Mouse (Mus musculus): ENCODE measurements at regions not wholly inside any gene's neighbourhood (a gene's known extent, or its start where the extent isn't known, plus 50 kb on each side); places are given as distances from the start of the nearest gene placed in this dataset.

DNA sequence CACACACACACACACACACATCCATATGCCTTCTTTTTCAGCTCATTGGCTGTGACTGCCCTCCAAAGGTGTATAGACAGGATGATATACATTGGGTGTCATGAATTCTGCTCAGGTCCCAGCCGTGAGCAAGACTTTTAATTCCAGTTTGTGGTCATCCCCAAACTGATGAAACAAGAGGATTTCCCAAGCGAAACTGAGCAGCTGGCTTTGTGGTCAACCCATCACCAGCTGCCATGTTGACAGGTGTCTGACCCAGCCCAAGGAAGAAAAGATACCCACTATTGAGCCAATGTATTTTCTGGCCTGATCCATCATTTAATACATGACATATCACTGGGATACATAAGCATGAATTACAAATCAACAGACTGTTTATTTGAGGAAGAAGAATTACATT lies 228.8 kb upstream of the Thbs1 start:
- no peak overlapping the region for H3K4me2 ChIP-seq (replicated peaks; ENCODE audit: low read depth, low read length)
- ATAC-seq (ENCODE audit: low FRiP score) (no peak), DNase-seq (ENCODE audit: low spot score) (no peak)
- no peaks in the 10 kb centered on the region for H3K27me3 ChIP-seq (ENCODE audit: control insufficient read depth, insufficient read depth, low read length)
- no peaks in the 10 kb centered on the region for H3K4me1 ChIP-seq (replicated peaks; ENCODE audit: control insufficient read depth, insufficient read depth, low read length)
- 88% methylated on average over 2 of the region's 2 CpGs for WGBS
- no peak overlapping the region for H3K4me3 ChIP-seq (ENCODE audit: low read depth, low read length)
- H3K9me3 ChIP-seq (ENCODE audit: control insufficient read depth, low read length): no peaks in the 10 kb centered on the region
- H3K36me3 ChIP-seq (ENCODE audit: control insufficient read depth, insufficient read depth, low read length): no peaks in the 10 kb centered on the region
- H3K27ac ChIP-seq (ENCODE audit: low read depth, low read length): no peak overlapping the region
- H3K9ac ChIP-seq (ENCODE audit: low read depth, low read length): no peak overlapping the region

DNA sequence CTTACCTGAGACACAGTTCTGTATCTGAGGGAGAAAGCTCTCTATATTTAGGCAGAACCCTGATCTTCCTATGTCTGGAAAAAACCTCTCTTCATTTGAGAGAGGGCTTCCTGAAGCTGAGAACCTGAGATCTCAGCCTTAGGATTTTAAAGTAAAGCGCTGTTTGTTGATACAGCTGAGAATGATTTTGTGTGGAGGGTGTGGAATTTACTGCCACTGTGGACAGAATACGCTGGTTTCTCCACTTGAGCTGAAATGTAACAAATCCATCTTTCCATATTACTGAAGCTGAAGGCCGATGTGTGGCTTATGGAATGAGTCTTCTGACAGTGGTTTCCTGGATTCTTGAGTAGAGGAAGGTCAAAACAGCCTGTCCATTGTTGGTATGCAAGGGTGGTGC lies 225.2 kb upstream of the Thbs1 start:
- ATAC-seq (ENCODE audit: low FRiP score): no peak
- no peak overlapping the region for H3K9ac ChIP-seq (ENCODE audit: low read depth, low read length)
- no peaks in the 10 kb centered on the region for H3K36me3 ChIP-seq (ENCODE audit: control insufficient read depth, insufficient read depth, low read length)
- no peak overlapping the region for H3K4me2 ChIP-seq (replicated peaks; ENCODE audit: low read depth, low read length)
- no peaks in the 10 kb centered on the region for H3K27me3 ChIP-seq (ENCODE audit: control insufficient read depth, insufficient read depth, low read length)
- no peaks in the 10 kb centered on the region for H3K9me3 ChIP-seq (ENCODE audit: control insufficient read depth, low read length)
- no peak for DNase-seq (ENCODE audit: low spot score)
- H3K4me3 ChIP-seq (ENCODE audit: low read depth, low read length): no peak overlapping the region
- H3K4me1 ChIP-seq (replicated peaks; ENCODE audit: control insufficient read depth, insufficient read depth, low read length): no peaks in the 10 kb centered on the region
- no peak overlapping the region for H3K27ac ChIP-seq (ENCODE audit: low read depth, low read length)
- 63% methylated on average over 3 of the region's 3 CpGs for WGBS

DNA sequence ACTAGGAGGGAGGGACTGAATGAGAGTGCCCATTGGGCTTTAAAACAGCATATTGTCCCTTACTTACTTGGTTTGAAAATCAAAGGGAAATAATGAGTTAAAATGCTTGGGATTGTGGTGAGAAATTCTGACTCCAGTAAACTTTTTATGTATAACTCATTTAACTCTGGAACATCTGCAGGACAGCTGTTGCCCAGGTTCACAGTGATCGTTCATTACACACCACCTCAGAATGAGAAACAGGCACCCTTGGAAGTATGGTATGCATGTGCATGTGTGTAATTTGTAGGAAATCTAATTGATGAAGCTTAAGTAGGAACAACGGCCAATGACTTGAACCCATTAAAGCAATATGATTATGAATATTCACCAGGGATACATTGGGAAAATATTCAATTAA lies 210.4 kb upstream of the Thbs1 start:
- DNase-seq (ENCODE audit: low spot score) (no peak), ATAC-seq (ENCODE audit: low FRiP score) (no peak)
- Histone ChIP-seq H3K4me1 (replicated peaks; ENCODE audit: control insufficient read depth, insufficient read depth, low read length) (no peaks in the 10 kb centered on the region), H3K36me3 (ENCODE audit: control insufficient read depth, insufficient read depth, low read length) (no peaks in the 10 kb centered on the region), H3K27me3 (ENCODE audit: control insufficient read depth, insufficient read depth, low read length) (no peaks in the 10 kb centered on the region), H3K4me2 (replicated peaks; ENCODE audit: low read depth, low read length) (no peak overlapping the region), H3K9ac (ENCODE audit: low read depth, low read length) (no peak overlapping the region), H3K27ac (ENCODE audit: low read depth, low read length) (no peak overlapping the region), H3K4me3 (ENCODE audit: low read depth, low read length) (no peak overlapping the region), H3K9me3 (ENCODE audit: control insufficient read depth, low read length) (no peaks in the 10 kb centered on the region)
- WGBS: 73% methylated on average over 2 of the region's 2 CpGs

DNA sequence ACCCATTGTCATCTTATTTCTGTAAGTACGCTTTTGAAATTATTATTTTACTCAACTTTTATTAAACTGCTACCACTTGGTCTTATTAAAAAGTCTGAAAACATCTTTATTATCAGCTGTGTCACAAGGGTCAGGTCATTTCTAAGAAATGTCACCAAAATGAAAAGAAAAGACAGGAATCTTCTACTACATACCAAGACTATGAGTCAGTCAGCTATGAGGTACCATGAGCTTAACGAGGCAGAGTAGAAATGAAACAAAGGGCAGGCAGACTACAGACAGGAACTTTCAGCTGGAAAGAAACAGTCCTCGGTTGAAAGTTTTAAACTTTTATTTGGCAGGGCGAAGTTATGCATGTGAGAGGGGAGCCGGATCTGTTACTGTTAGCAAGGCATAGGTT lies 208.8 kb upstream of the Thbs1 start:
- H3K9ac ChIP-seq (ENCODE audit: low read depth, low read length): no peak overlapping the region
- DNase-seq (ENCODE audit: low spot score): no peak
- no peak for ATAC-seq (ENCODE audit: low FRiP score)
- no peak overlapping the region for H3K27ac ChIP-seq (ENCODE audit: low read depth, low read length)
- WGBS: 87% methylated on average over 5 of the region's 5 CpGs
- H3K4me3 ChIP-seq (ENCODE audit: low read depth, low read length): no peak overlapping the region
- H3K27me3 ChIP-seq (ENCODE audit: control insufficient read depth, insufficient read depth, low read length): no peaks in the 10 kb centered on the region
- H3K4me1 ChIP-seq (replicated peaks; ENCODE audit: control insufficient read depth, insufficient read depth, low read length): no peaks in the 10 kb centered on the region
- no peaks in the 10 kb centered on the region for H3K9me3 ChIP-seq (ENCODE audit: control insufficient read depth, low read length)
- no peaks in the 10 kb centered on the region for H3K36me3 ChIP-seq (ENCODE audit: control insufficient read depth, insufficient read depth, low read length)
- no peak overlapping the region for H3K4me2 ChIP-seq (replicated peaks; ENCODE audit: low read depth, low read length)

DNA sequence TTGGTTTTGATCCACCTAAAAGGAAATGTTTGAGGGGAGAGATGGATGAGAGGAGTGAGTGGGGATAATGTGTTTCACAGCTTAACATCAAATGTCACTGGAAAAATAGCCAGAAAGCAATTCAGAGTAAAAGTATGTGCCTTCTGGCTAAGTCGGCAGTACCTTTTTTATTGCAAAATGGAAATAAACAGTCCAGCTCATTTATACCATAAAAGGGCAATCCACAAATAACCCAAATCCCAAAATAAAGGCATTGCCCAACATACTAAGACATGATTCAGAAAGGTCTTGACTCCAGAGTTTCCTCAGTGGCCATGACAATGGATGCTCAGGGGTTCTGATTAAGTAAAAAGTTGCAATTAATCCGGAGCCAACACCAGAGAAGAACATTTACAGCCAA lies 208.0 kb upstream of the Thbs1 start:
- WGBS: 88% methylated on average over 2 of the region's 2 CpGs
- H3K9ac ChIP-seq (ENCODE audit: low read depth, low read length): no peak overlapping the region
- ATAC-seq (ENCODE audit: low FRiP score) (no peak), DNase-seq (ENCODE audit: low spot score) (no peak)
- no peaks in the 10 kb centered on the region for H3K4me1 ChIP-seq (replicated peaks; ENCODE audit: control insufficient read depth, insufficient read depth, low read length)
- no peaks in the 10 kb centered on the region for H3K9me3 ChIP-seq (ENCODE audit: control insufficient read depth, low read length)
- H3K27me3 ChIP-seq (ENCODE audit: control insufficient read depth, insufficient read depth, low read length): no peaks in the 10 kb centered on the region
- no peak overlapping the region for H3K4me3 ChIP-seq (ENCODE audit: low read depth, low read length)
- H3K36me3 ChIP-seq (ENCODE audit: control insufficient read depth, insufficient read depth, low read length): no peaks in the 10 kb centered on the region
- H3K27ac ChIP-seq (ENCODE audit: low read depth, low read length): no peak overlapping the region
- H3K4me2 ChIP-seq (replicated peaks; ENCODE audit: low read depth, low read length): no peak overlapping the region

DNA sequence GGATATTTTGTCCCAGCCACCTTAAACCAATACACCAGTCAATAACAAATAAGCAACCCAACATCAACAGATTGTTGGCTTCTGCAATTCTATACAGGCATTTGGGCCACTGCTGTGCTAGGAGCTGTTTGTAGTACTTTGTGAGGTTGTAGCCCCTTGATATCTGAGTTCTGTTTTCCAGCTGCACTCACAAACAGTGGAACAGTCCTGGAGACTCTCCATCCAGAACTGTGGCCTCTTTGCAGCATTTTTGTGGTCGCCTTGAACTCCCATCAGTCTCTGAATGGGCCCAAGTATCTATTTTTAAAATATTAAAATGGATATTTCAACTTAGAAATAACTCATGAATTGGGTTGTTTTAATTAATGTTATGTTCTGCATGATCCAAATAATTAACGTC lies 205.2 kb upstream of the Thbs1 start:
- no peak overlapping the region for H3K4me3 ChIP-seq (ENCODE audit: low read depth, low read length)
- H3K9me3 ChIP-seq (ENCODE audit: control insufficient read depth, low read length): no peaks in the 10 kb centered on the region
- 93% methylated on average over 2 of the region's 2 CpGs for WGBS
- no peak overlapping the region for H3K4me2 ChIP-seq (replicated peaks; ENCODE audit: low read depth, low read length)
- no peaks in the 10 kb centered on the region for H3K27me3 ChIP-seq (ENCODE audit: control insufficient read depth, insufficient read depth, low read length)
- DNase-seq (ENCODE audit: low spot score) (no peak), ATAC-seq (ENCODE audit: low FRiP score) (no peak)
- H3K9ac ChIP-seq (ENCODE audit: low read depth, low read length): no peak overlapping the region
- no peak overlapping the region for H3K27ac ChIP-seq (ENCODE audit: low read depth, low read length)
- no peaks in the 10 kb centered on the region for H3K36me3 ChIP-seq (ENCODE audit: control insufficient read depth, insufficient read depth, low read length)
- no peaks in the 10 kb centered on the region for H3K4me1 ChIP-seq (replicated peaks; ENCODE audit: control insufficient read depth, insufficient read depth, low read length)

DNA sequence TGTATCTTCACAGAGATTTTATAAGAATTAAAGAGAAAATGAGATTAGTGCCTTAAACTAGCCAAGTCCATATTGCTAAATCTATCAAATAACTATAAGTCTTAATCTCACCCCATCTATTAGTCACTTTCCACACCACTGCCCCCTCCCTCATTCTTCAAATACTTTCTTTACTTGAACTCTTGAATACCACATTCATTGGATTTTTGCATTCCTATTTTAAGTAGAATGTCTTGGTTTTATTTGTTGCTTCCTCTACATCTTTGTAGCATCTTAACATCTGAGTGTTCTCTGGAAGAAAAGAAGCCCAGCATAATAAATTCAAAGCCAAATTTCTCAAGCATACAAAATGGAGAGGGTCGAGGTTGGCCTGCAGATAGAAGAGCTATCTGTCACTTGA lies 200.9 kb upstream of the Thbs1 start:
- Histone ChIP-seq H3K36me3 (ENCODE audit: control insufficient read depth, insufficient read depth, low read length) (no peaks in the 10 kb centered on the region), H3K4me1 (replicated peaks; ENCODE audit: control insufficient read depth, insufficient read depth, low read length) (no peaks in the 10 kb centered on the region), H3K27ac (ENCODE audit: low read depth, low read length) (no peak overlapping the region), H3K9me3 (ENCODE audit: control insufficient read depth, low read length) (no peaks in the 10 kb centered on the region), H3K9ac (ENCODE audit: low read depth, low read length) (no peak overlapping the region), H3K4me2 (replicated peaks; ENCODE audit: low read depth, low read length) (no peak overlapping the region), H3K27me3 (ENCODE audit: control insufficient read depth, insufficient read depth, low read length) (no peaks in the 10 kb centered on the region), H3K4me3 (ENCODE audit: low read depth, low read length) (no peak overlapping the region)
- ATAC-seq (ENCODE audit: low FRiP score) (no peak), DNase-seq (ENCODE audit: low spot score) (no peak)
- WGBS: 68% methylated on average over 1 of the region's 1 CpGs

DNA sequence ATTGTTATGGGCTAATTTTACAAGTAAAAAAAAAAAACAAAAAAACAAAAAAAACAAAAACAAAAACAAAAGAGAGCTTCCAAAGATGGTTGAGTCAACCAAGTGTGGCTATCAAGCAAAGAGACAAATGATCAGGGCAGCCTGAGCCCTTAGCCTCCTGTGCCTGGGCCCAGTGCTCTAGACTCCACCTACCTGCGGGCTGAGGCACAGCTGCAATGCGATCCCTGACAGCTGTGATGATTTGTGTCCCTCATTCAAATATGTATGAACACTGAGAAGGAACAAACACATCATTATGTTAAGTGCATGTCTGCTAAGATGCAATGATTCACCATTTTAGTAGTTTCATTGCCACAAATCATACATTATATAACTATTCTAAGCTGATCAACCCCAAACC lies 199.0 kb upstream of the Thbs1 start:
- Histone ChIP-seq H3K4me3 (ENCODE audit: low read depth, low read length) (no peak overlapping the region), H3K4me2 (replicated peaks; ENCODE audit: low read depth, low read length) (no peak overlapping the region), H3K9ac (ENCODE audit: low read depth, low read length) (no peak overlapping the region), H3K36me3 (ENCODE audit: control insufficient read depth, insufficient read depth, low read length) (no peaks in the 10 kb centered on the region), H3K27me3 (ENCODE audit: control insufficient read depth, insufficient read depth, low read length) (no peaks in the 10 kb centered on the region), H3K9me3 (ENCODE audit: control insufficient read depth, low read length) (no peaks in the 10 kb centered on the region), H3K27ac (ENCODE audit: low read depth, low read length) (no peak overlapping the region), H3K4me1 (replicated peaks; ENCODE audit: control insufficient read depth, insufficient read depth, low read length) (no peaks in the 10 kb centered on the region)
- 78% methylated on average over 2 of the region's 2 CpGs for WGBS
- ATAC-seq (ENCODE audit: low FRiP score): no peak
- no peak for DNase-seq (ENCODE audit: low spot score)

DNA sequence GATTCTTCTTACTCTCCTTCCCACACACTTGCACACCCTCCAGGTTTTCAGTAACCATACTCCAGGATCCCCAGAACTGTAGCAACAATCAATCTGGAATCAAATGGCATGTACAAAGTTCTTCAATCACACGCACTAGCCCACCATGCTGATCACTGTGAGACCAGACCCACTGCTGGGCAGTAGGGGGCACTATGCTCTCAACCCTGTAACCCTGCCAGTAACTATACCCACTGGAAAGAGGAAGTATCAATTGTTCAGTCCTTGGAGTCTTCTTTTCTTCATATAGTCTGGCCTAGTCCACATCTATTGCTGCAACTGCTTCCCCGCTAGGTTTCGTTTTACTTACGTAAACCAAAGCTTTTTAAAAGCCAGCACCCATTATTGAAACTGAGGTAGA lies 197.8 kb upstream of the Thbs1 start:
- H3K27ac ChIP-seq (ENCODE audit: low read depth, low read length): no peak overlapping the region
- no peak overlapping the region for H3K4me2 ChIP-seq (replicated peaks; ENCODE audit: low read depth, low read length)
- no peak overlapping the region for H3K4me3 ChIP-seq (ENCODE audit: low read depth, low read length)
- no peaks in the 10 kb centered on the region for H3K4me1 ChIP-seq (replicated peaks; ENCODE audit: control insufficient read depth, insufficient read depth, low read length)
- DNase-seq (ENCODE audit: low spot score) (no peak), ATAC-seq (ENCODE audit: low FRiP score) (no peak)
- H3K9me3 ChIP-seq (ENCODE audit: control insufficient read depth, low read length): no peaks in the 10 kb centered on the region
- 95% methylated on average over 4 of the region's 4 CpGs for WGBS
- H3K9ac ChIP-seq (ENCODE audit: low read depth, low read length): no peak overlapping the region
- H3K36me3 ChIP-seq (ENCODE audit: control insufficient read depth, insufficient read depth, low read length): no peaks in the 10 kb centered on the region
- H3K27me3 ChIP-seq (ENCODE audit: control insufficient read depth, insufficient read depth, low read length): no peaks in the 10 kb centered on the region
